Mouse (Mus musculus) embryonic fibroblast, embryonic 13.5 days (primary cell): ENCODE results near the gene Foxn3. TPM values are rescaled to one million over a fixed set of nuclear protein-coding genes. Genes with fewer than 3 reads are reported as not detected.

Experiments used
- H3K27ac ChIP-seq: 2 replicates; pipeline ENCODE4 v1.5.1; 2012; ENCODE audit warnings: low read length, control low read depth, inconsistent platforms; ENCODE audit not compliant: insufficient read depth
- H3K4me1 ChIP-seq: 2 replicates; pipeline ENCODE4 v1.6.1; 2011; ENCODE audit warnings: low read length; ENCODE audit not compliant: control insufficient read depth, insufficient read depth
- H3K4me3 ChIP-seq: 2 replicates; pipeline ENCODE4 v1.5.1; 2011; ENCODE audit warnings: mild to moderate bottlenecking, control low read depth, low read length; ENCODE audit not compliant: insufficient read depth
- CTCF ChIP-seq: IDR thresholded peaks from 2 replicates; pipeline ENCODE4 v1.5.1; 2011; ENCODE audit warnings: mild to moderate bottlenecking, control low read depth, low read length, moderate library complexity, borderline replicate concordance; ENCODE audit not compliant: insufficient read depth
- POLR2A ChIP-seq: IDR thresholded peaks from 2 replicates; pipeline ENCODE4 v1.6.1; 2011; ENCODE audit warnings: low read depth, mild to moderate bottlenecking, control low read depth, low read length, moderate library complexity
- polyA plus RNA-seq: library from polyadenylated mRNA; stranded (reverse); fragments of >200 nt; gene quantifications from 2 replicates; pipeline ENCODE4 v1.2.4, GENCODE M21; 2011; ENCODE audit warnings: low read depth; ENCODE audit not compliant: missing spikeins, insufficient read length

Foxn3 gene
- polyA plus RNA-seq, 1 experiment = 59.0 TPM

DNA sequence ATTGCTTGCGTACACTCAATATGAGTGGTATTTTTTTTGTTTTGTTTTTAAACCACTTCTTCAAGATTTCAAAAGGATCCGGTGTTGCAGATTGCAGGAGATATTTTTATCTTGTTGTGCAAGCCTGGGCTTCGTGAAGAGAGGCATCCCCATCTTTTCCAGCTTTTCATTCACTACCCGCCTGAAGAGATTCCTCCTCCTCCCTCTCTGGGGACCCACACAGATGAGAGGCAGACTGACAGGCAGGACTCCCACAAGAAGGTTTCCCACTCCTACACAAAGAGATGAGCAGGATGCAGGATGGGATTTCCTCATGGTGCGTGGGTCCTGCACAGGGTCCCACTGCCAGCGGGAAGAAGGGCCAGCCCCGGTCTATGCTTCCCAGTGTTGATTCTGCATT is 92.0 kb downstream of the Foxn3 start:
- no peak overlapping the region for H3K4me3 ChIP-seq
- no peak overlapping the region for H3K27ac ChIP-seq
- H3K4me1 ChIP-seq = no peaks in the 10 kb centered on the region
- no peak for TF ChIP-seq CTCF
- no peak for TF ChIP-seq POLR2A

- Histone ChIP-seq H3K4me3 (no peak overlapping the region), H3K27ac (no peak overlapping the region), H3K4me1 (no peaks in the 10 kb centered on the region)
Measured at GRCm38 (mm10) chr12:99467884-99468311, 95.5 kb downstream of the Foxn3 start.

DNA sequence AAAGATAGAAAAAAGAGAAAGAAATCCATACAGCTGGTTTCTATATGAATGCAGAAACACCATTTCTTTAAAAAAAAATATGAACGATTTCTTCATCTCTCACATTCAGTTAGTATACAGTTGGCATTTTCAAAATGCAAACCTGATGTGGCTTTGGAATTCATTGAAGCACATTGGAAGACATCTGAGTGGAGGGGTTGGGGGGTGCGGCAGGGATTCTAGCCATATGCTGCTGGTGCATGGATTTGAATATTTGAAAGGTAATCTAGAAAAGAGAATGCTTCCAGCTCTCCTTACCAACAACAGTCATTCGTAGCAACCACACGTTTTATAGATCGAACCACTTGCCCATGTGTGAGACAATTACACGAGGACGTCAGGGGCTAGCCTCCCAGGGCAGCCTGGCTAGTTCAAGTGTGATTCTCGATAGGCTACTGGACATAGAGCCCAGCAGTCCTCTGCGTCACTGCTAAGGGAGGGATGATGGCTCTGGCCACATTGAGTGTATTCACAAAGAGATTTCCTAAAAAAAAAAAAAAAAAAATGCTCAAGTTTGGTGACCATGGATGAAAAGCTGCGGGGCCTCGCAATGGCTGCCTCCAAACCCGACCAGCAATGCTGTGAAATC is 96.0 kb downstream of the Foxn3 start:
- H3K27ac ChIP-seq = no peak overlapping the region
- H3K4me3 ChIP-seq = no peak overlapping the region
- TF ChIP-seq POLR2A (no peak), CTCF (no peak)
- H3K4me1 ChIP-seq = no peaks in the 10 kb centered on the region

More at GRCm38 (mm10) chr12:99467884-99468311, 95.5 kb downstream of the Foxn3 start:
- TF ChIP-seq POLR2A = no peak
- TF ChIP-seq CTCF = no peak

DNA sequence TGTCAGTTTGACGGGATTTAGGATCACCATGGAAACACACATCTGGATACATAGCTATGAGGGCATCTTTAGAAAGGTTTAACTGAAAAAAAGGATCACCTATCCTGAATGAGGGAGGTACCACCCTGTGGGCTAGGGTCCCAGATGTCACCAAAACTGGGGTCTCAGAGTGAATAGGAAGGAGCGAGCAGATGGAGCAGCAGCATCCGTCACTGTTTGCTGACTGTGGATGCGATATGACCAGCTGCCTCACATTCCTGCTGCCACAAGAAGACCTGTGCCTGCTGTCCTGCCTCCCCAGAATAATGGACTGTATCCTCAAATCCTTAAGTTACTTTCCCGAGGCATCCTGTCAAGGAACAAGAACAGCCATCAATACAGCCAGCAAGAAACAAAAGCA is 97.0 kb downstream of the Foxn3 start:
- H3K27ac ChIP-seq = no peak overlapping the region
- no peaks in the 10 kb centered on the region for H3K4me1 ChIP-seq
- no peak for TF ChIP-seq POLR2A
- no peak for TF ChIP-seq CTCF
- H3K4me3 ChIP-seq = no peak overlapping the region

DNA sequence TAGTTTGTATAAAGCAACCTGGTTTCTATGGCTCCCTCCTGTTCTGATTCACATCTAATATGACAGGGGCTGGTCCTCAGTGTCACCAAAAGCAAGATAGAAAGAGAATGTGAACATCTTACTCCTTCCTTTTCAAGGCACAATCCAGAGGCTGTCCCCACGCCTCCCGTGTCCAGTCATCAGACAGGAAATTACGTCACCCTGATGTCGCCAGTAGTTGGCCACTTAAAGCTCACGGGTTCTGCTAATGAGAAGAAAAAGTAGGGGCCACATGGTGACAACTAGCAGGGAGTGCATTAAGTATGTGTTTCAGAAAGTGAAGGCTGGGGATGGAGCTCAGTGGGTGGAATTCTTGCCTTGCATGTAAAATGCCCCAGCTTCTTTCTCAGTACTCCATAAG is 99.1 kb downstream of the Foxn3 start:
- H3K27ac ChIP-seq = no peak overlapping the region
- TF ChIP-seq POLR2A (no peak), CTCF (no peak)
- H3K4me1 ChIP-seq = no peaks in the 10 kb centered on the region
- no peak overlapping the region for H3K4me3 ChIP-seq

DNA sequence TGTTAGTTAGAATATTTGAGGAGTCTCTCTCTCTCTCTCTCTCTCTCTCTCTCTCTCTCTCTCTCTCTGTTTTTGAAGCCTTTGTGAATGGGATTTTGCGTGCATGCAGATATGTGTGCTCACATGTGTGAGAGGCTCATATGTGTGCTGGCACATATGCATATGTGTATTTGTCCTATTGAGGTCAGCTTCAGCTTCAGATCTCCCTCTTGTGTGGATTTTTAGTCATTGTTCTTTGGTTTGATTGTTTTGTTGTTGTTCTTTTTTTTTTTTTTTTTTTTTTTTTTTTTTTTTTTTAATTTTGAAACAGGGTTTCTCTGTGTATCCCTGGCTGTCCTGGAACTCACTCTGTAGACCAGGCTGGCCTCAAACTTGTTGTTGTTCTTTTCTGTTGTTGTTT is 100.5 kb downstream of the Foxn3 start:
- no peak for TF ChIP-seq CTCF
- no peak for TF ChIP-seq POLR2A
- no peak overlapping the region for H3K4me3 ChIP-seq
- H3K27ac ChIP-seq = no peak overlapping the region

DNA sequence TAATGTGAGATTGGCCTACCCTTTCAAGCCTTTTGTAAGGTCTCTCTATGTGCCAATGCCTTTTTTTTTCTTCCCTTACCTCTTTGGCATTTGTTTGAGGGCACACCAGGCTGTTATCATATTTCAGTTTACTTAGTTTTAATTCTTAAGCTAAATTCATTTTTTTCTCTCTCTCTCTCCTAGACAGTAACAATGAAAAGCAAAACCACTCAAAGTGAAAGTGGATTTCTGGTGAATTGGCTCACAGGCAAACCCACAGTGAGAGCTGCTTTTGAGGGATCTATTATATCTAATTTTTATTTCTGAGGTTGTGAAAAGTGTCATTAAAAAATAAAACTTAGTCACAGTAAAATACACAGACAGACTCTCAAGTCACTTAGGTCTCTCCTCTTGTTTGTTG is 101.1 kb downstream of the Foxn3 start:
- no peak overlapping the region for H3K4me3 ChIP-seq
- TF ChIP-seq CTCF = no peak
- no peak for TF ChIP-seq POLR2A
- H3K4me1 ChIP-seq = no peaks in the 10 kb centered on the region
- H3K27ac ChIP-seq = no peak overlapping the region

More for the DNA sequence above, 100.5 kb downstream of the Foxn3 start:
- H3K4me1 ChIP-seq = no peaks in the 10 kb centered on the region

DNA sequence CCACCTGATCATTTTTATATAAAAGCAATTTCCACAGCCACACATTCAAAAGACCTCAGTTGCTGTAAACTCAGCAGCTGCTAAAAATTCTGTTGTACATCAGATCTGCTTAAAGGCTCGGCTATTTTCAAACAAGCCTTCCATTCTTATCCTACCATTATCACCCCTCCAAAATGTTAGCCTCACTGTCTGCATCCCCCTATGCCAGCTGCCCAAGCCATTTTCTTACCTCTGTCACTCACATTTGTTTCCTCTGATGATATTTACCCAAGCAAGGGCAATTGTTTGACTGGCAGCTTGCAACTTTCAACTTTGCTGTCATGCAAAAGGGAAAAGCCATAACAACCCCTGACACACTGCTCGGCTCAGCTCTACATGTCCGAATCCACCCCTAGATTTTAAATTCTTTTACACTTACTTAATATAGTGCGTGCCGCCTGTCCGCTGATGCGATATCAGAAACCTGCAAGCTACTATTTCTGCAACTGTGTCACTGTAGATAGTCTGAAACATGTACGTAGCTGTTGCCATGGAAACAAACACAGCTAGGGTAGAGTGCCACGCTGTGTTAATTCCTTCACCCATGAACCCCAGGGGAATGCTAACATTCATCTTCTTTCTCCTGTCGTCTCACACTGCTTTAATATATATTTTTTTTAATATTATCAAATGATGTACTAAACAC is 105.7 kb downstream of the Foxn3 start:
- no peak for TF ChIP-seq POLR2A
- no peak for TF ChIP-seq CTCF
- Histone ChIP-seq H3K4me1 (no peaks in the 10 kb centered on the region), H3K4me3 (no peak overlapping the region), H3K27ac (no peak overlapping the region)

DNA sequence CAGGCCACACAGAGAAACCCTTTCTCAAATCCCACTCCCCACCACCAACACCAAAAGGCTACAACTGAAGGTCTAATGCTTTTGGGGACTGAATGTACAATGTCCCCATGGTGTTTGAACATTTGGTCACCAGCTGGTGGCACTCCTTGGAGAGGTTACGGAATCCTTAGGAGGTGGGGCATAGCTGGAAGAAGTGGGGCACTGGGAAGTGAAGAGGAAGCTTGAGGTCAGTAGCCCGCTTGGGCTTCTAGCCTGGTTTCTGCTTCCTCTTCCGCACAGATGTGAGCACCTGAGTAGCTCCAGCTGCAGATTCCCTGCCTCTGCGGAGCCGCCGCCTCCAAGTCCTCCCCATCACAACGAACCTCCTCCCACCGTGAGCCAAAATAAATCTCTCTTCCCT is 107.8 kb downstream of the Foxn3 start:
- TF ChIP-seq CTCF (no peak), POLR2A (no peak)
- H3K4me3 ChIP-seq = no peak overlapping the region
- no peak overlapping the region for H3K27ac ChIP-seq
- no peaks in the 10 kb centered on the region for H3K4me1 ChIP-seq

GRCm38 (mm10) chr12:99454394-99454793 is 109.0 kb downstream of the Foxn3 start:
- no peak overlapping the region for H3K4me3 ChIP-seq
- TF ChIP-seq CTCF (no peak), POLR2A (no peak)
- H3K4me1 ChIP-seq = no peaks in the 10 kb centered on the region
- H3K27ac ChIP-seq = no peak overlapping the region
